Mouse (Mus musculus): ENCODE data around the gene Alox12. TPM values are rescaled to one million over a fixed set of nuclear protein-coding genes. Genes with fewer than 3 reads are reported as not detected.

The Alox12 gene
- polyA plus RNA-seq, 1 experiment from 2014 or later, result 20.0 TPM

- TF ChIP-seq EP300 (IDR thresholded peaks at IDR 0.05; ENCODE audit: low read depth) (no peak), CTCF (IDR thresholded peaks at IDR 0.05; ENCODE audit: low read depth) (no peak)
- H3K4me3 ChIP-seq (ENCODE audit: low read depth, low read length), result no peak overlapping the region
- ATAC-seq, result no peak
- 35% methylated on average over 11 of the region's 11 CpGs for WGBS (ENCODE audit: insufficient replicate concordance)
- no peaks in the 10 kb centered on the region for H3K9me3 ChIP-seq (ENCODE audit: low read length)
- no peaks in the 10 kb centered on the region for H3K36me3 ChIP-seq (replicated peaks; ENCODE audit: insufficient read depth, low read length)
- no peak overlapping the region for H3K4me2 ChIP-seq (ENCODE audit: low read depth, low read length)
- H3K9ac ChIP-seq (replicated peaks), result no peak overlapping the region
- H3K27me3 ChIP-seq (ENCODE audit: insufficient read depth, low read length), result peaks cover 36% of the 10 kb centered on the region
- H3K27ac ChIP-seq (ENCODE audit: low read depth), result no peak overlapping the region
- no peaks in the 10 kb centered on the region for H3K4me1 ChIP-seq (ENCODE audit: insufficient read depth)
- no peak for DNase-seq
Measured at GRCm38 (mm10) chr11:70250150-70250549, 5.0 kb downstream of the Alox12 start.

DNA sequence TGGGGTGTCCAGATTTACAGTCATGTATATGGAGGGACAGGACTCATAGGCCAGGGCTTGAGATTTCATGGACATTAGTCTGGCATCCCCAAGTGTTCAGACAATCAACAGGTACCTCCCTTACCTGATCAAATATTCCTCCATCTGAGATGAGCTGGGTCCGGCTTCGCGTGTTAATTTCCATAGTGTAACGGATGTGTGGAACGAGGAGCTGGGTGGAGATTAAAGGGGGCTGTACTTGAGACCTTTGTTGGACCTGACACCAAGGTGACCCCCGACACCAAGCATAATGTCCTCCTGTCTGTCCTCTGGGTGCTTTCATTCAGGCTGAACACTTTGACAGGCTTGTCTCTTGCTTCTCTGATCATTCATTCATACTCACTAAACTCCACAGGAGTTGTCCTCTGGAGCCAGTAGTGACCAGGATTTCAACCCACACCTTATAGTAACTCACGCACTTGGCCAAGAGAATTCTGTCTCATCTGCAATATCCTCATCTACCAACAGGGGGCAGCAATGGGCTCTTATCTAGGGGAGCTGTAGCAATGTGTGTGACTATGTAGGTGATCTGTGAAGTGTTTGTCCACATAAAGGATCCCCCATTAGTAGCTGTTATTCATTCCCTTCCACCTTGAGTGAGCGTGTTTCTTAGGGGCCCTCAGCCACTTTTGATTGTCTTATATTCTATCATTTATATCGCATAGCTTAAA lies 7.9 kb downstream of the Alox12 start:
- Histone ChIP-seq H3K4me1 (ENCODE audit: insufficient read depth) (no peaks in the 10 kb centered on the region), H3K27ac (ENCODE audit: low read depth) (no peak overlapping the region), H3K36me3 (replicated peaks; ENCODE audit: insufficient read depth, low read length) (no peaks in the 10 kb centered on the region), H3K4me3 (ENCODE audit: low read depth, low read length) (no peak overlapping the region), H3K27me3 (ENCODE audit: insufficient read depth, low read length) (peaks cover 8% of the 10 kb centered on the region), H3K9me3 (ENCODE audit: low read length) (no peaks in the 10 kb centered on the region), H3K9ac (replicated peaks) (no peak overlapping the region), H3K4me2 (ENCODE audit: low read depth, low read length) (no peak overlapping the region)
- DNase-seq, result peak; percentile 77
- ATAC-seq, result peak; percentile 44; the same call in 1 of the 2 replicates
- WGBS (ENCODE audit: insufficient replicate concordance), result 45% methylated on average over 9 of the region's 9 CpGs
- TF ChIP-seq EP300 (IDR thresholded peaks at IDR 0.05; ENCODE audit: low read depth) (no peak), CTCF (IDR thresholded peaks at IDR 0.05; ENCODE audit: low read depth) (peak; percentile 93)

- no peak for ATAC-seq
- Histone ChIP-seq H3K9me3 (ENCODE audit: low read length) (no peaks in the 10 kb centered on the region), H3K9ac (replicated peaks) (no peak overlapping the region), H3K4me3 (ENCODE audit: low read depth, low read length) (no peak overlapping the region), H3K27ac (ENCODE audit: low read depth) (no peak overlapping the region), H3K27me3 (ENCODE audit: insufficient read depth, low read length) (no peaks in the 10 kb centered on the region), H3K4me1 (ENCODE audit: insufficient read depth) (peaks cover 13% of the 10 kb centered on the region), H3K36me3 (replicated peaks; ENCODE audit: insufficient read depth, low read length) (no peaks in the 10 kb centered on the region), H3K4me2 (ENCODE audit: low read depth, low read length) (no peak overlapping the region)
- TF ChIP-seq CTCF (IDR thresholded peaks at IDR 0.05; ENCODE audit: low read depth) (no peak), EP300 (IDR thresholded peaks at IDR 0.05; ENCODE audit: low read depth) (no peak)
- DNase-seq, result no peak
- whole genome bisulfite sequencing (ENCODE audit: insufficient replicate concordance), result 65% methylated on average over 11 of the region's 11 CpGs
Measured at GRCm38 (mm10) chr11:70242591-70242990, 12.6 kb downstream of the Alox12 start.

DNA sequence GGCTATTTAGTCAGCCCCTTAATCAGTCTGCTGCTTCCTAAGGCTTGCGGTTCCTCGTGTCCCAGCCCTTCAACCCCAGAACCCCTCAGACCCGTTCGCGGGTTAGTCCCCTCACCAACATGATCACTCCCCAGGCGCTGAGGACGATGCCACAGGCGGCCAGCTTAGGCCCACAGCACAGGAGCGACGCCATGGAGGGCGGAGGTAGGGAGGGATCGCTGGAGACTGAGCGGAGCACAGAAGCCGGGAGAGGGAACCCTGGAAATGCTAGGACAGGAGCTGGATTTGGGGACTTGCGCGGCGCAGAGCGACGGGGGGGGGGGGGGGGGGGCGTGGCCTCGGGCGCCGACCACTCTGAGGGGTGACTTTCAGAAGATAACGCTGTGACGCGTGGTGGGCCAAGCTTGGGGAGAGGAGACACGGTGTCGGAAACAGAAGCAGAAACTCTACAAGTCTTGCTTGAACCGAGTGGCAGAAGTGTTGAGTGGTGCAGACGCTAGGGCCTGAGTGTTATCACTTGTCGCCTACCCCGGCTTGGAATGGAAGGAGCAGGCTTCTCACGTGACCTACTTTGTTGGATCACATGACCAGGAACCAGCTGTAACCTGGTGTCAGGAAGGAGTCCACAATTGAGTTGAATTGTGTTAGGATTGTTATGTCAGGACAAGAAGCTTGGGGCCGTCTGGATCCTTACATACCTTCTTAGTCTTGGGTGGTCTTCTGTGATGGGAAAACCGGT lies 15.4 kb downstream of the Alox12 start, which contains the start of the genes Gm21988 and Rnasek:
TSS of gene Gm21988 (minus strand) at position 290 of the 739 bp plus-strand sequence.
TSS of gene Rnasek (minus strand) at position 302 of the 739 bp plus-strand sequence.
- Histone ChIP-seq H3K9ac (replicated peaks) (peak within 1 kb of the TSS; percentile 96), H3K27me3 (ENCODE audit: insufficient read depth, low read length) (no peaks in the 10 kb centered on the region), H3K4me1 (ENCODE audit: insufficient read depth) (peaks cover 21% of the 10 kb centered on the region), H3K4me3 (ENCODE audit: low read depth, low read length) (peak within 1 kb of the TSS; percentile 92), H3K27ac (ENCODE audit: low read depth) (peak within 1 kb of the TSS; percentile 94), H3K36me3 (replicated peaks; ENCODE audit: insufficient read depth, low read length) (peaks cover 11% of the 10 kb centered on the region; the same call in 1 of the 2 replicates), H3K9me3 (ENCODE audit: low read length) (no peaks in the 10 kb centered on the region), H3K4me2 (ENCODE audit: low read depth, low read length) (peak within 1 kb of the TSS; percentile 87)
- WGBS (ENCODE audit: insufficient replicate concordance), result under 1% methylated on average over 27 of the region's 35 CpGs
- peak; percentile 36 for ATAC-seq
- no peak for TF ChIP-seq CTCF (IDR thresholded peaks at IDR 0.05; ENCODE audit: low read depth)
- peak; percentile 12; the same call in 1 of the 2 replicates for TF ChIP-seq EP300 (IDR thresholded peaks at IDR 0.05; ENCODE audit: low read depth)
- DNase-seq, result peak; percentile 84

DNA sequence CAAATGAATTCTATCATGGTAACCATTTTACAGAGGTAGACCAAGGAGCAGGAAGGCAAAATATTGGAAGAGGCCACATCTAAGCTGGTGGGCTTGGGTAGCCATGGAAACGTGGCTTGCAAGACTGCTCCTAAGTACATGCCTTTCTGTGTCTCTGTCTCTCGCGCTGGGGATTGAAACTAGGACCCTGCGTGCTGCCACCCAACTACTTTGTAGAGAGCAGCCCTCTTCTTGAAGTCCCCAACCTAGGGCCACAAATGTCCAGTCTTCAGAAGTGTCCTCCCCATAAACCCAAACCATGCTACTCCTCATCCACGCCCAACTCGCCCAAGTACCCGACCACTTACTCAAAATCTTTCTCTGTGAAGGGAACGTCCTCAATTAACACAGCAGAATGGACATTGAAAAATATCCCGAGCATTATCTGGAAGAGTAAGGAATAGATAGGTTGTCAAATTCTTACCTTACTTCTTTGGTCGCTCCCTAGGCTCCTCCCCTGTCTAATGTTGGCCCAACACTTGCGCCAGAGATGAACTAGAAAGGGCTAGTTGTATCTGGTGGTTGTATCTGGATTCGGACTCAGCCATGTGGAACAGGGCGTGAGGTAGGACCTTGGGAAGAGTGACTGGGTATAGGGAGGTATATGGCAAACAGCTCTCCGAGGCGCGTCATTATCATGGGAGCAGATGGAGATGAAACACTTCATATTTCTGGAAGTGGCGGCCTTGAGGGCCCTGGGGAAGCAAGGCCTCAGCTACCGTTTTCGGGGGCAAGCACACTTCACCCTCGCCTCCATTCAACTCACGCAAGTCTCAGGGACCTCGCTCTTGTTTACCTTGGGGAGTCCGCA lies 16.3 kb downstream of the Alox12 start:
- Histone ChIP-seq H3K27me3 (ENCODE audit: insufficient read depth, low read length) (no peaks in the 10 kb centered on the region), H3K4me3 (ENCODE audit: low read depth, low read length) (peak overlapping the region; percentile 92), H3K9ac (replicated peaks) (peak overlapping the region; percentile 96), H3K27ac (ENCODE audit: low read depth) (peak overlapping the region; percentile 94), H3K36me3 (replicated peaks; ENCODE audit: insufficient read depth, low read length) (peaks cover 11% of the 10 kb centered on the region; the same call in 1 of the 2 replicates), H3K9me3 (ENCODE audit: low read length) (no peaks in the 10 kb centered on the region), H3K4me2 (ENCODE audit: low read depth, low read length) (peak overlapping the region; percentile 87), H3K4me1 (ENCODE audit: insufficient read depth) (peaks cover 21% of the 10 kb centered on the region)
- ATAC-seq (no peak), DNase-seq (no peak)
- 10% methylated on average over 22 of the region's 23 CpGs for WGBS (ENCODE audit: insufficient replicate concordance)
- no peak for TF ChIP-seq CTCF (IDR thresholded peaks at IDR 0.05; ENCODE audit: low read depth)
- TF ChIP-seq EP300 (IDR thresholded peaks at IDR 0.05; ENCODE audit: low read depth), result no peak
